Mouse (Mus musculus) left cerebral cortex, postnatal 10 days (tissue): ENCODE results near the gene Fermt3. TPM values are rescaled to one million over a fixed set of nuclear protein-coding genes. Genes with fewer than 3 reads are reported as not detected.
A peak's percentile ranks its signal among the peaks of the same experiment; 100 is the strongest.

Experiments used
- DNase-seq, 2 experiments: peaks; one replicate each; pipeline ENCODE4 v3.0.0; 2021 to 2022; ENCODE audit warnings: low spot score in 2 of 2, mixed read lengths in 1 of 2; ENCODE audit errors: extremely low spot score in 1 of 2
- intact Hi-C: fragments of 180-260 bp; cut with DNase I; formaldehyde crosslinking; loops from one replicate; pipeline ENCODE4 v1.15.1; 2025
- total RNA-seq, 2 experiments: library from RNA; stranded (reverse); gene quantifications; 2 replicates each; pipeline ENCODE4 v1.2.3; 2021

Fermt3 gene
- total RNA-seq, 2 experiments from 2014 or later: 3.7 to 5.5 TPM

DNA sequence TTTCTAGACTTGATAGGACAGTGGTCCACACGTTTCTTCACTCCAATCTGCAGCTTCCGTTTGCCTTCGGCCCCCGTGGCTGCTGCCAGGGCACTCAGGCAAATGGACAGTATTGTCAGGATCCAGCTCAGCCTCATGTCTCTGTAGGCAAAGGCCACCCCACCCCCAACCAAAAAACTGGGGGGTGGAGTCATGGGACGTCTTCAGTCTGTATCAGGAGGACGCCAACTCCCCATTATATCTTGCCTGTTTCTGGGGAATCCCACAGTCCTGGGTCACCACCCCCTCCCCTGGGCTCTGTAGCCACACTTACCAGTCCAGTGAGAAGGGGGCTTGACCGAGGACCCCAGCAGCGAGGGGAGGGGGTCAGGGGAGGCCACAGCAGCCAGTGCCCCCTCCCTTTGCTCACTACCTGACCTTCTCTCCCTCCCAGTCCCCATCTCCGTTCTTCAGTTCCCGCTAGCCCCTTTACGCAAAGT is 40.2 kb downstream of the Fermt3 start:
- DNase-seq: peak; percentile 44 to 66
- intact Hi-C loops: loop anchor here (5.0 kb wide), 1 partner anchor 37 kb away; the partner anchor contains the start of genes Bad and Gpr137

DNA sequence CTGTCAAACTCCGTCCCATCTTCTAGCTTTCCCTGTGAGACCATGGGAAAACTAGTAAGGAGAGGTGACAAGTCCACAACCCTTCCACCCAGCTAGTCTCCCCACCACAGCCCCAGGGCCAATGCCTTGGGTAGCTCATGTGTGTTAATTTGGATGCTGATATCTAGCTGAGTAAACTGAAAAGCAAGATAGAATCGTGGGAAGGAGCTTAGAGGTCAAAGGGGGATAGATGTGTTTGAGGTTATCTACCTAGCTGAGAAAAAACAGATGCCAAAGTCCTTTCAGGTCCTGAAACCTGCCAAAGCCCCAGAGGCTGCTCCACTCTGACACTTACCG is 40.7 kb downstream of the Fermt3 start:
- intact Hi-C loops: loop anchor here (5.0 kb wide), 1 partner anchor 36 kb away; the partner anchor contains the start of genes Bad and Gpr137
- DNase-seq: no peak

DNA sequence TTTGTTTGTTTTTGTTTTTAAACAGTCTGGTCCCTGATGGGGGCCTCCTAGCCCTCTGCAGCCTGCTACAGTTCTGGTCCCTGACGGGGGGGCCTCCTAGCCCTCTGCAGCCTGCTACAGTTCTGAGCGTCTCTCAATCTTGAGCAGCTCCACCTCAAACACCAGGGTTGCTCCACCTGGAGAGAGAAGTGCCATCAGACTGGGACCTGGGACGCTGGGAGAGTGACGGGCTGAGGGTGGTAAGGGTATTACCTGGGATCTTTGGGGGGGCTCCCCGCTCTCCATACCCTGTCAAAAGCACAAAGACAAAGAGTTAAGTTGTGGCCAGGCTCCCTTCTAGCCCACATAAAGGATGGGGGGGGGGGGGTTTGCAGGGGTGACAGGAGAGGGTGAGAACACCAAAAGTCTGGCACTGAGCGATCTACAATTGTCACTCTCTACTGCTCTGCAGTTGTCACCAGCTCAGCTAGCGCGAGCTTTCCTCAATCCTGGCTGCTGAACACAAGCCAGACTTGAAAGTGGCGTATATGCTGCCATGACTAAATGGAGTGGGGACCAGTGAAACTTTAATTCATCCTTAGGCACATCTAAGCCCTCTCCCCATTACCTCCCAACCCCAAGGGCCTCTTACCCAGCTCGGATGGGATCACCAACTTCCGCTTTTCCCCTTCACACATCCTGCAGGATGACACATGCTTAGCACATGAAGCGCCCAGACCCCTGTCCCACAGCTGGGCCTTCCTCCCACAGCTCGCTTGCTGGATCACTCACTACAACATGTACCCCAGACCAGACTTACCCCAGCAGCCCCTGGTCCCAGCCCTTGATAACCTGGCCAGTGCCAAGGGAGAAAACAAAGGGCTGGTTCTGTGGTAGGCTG is 41.3 kb downstream of the Fermt3 start:
- DNase-seq: no peak
- intact Hi-C loops: loop anchor here (5.0 kb wide), 1 partner anchor 36 kb away; the partner anchor contains the start of genes Bad and Gpr137

DNA sequence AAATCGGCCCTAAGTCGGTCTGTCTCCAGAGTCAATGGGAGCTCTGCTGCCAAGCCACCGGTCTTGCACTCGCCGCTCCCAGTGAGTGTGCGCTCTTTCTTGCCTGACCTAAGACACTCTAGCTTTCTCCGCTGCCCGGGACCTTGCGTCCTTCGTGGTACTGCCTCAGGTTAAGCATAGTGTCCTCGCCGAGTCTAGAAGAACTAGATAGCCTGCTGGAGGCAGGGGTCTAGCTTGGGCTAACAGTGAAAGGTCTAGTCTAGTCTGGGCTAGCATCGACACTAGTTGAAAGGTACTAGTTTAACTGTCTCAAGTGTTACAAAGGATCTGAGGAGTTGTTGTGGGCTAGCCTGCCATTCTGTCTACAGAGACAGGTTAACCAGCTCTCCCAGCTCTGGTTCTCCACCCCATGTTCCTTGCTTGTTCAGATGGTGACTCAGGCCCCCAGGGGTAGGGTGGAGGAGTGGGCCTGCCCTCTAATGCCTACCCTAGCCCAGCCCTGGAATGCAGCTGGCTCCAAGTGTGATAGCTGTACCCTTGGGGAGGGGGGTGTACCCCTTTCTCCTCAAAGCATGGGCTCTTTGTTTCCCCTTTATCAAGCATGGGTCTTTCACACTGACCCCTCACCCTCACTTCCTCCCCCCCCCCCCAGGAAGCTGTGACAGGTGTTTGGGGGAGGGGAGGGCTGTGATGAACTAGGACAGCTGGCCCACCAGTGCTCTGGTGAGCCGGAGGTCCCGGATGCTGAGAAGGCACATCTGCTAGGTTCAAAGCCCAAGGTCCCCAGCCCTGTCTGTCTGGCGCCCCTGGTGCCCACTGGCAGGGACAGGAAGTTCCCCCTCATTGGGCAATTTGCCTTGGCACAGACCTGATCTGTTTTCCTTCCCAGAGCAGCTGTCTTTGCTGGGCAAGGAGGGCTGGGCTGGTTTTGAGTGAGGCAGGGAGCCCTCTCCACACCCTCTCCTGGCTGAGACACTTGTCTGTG is 43.4 kb downstream of the Fermt3 start, which contains the start of gene Plcb3:
Gene Plcb3 (minus strand): TSS at position 934 of the 985 bp plus-strand sequence.
- peak; percentile 81 to 87 for DNase-seq
- intact Hi-C loops: loop anchor here (5.0 kb wide), 1 partner anchor 34 kb away; the partner anchor contains the start of genes Bad and Gpr137

DNA sequence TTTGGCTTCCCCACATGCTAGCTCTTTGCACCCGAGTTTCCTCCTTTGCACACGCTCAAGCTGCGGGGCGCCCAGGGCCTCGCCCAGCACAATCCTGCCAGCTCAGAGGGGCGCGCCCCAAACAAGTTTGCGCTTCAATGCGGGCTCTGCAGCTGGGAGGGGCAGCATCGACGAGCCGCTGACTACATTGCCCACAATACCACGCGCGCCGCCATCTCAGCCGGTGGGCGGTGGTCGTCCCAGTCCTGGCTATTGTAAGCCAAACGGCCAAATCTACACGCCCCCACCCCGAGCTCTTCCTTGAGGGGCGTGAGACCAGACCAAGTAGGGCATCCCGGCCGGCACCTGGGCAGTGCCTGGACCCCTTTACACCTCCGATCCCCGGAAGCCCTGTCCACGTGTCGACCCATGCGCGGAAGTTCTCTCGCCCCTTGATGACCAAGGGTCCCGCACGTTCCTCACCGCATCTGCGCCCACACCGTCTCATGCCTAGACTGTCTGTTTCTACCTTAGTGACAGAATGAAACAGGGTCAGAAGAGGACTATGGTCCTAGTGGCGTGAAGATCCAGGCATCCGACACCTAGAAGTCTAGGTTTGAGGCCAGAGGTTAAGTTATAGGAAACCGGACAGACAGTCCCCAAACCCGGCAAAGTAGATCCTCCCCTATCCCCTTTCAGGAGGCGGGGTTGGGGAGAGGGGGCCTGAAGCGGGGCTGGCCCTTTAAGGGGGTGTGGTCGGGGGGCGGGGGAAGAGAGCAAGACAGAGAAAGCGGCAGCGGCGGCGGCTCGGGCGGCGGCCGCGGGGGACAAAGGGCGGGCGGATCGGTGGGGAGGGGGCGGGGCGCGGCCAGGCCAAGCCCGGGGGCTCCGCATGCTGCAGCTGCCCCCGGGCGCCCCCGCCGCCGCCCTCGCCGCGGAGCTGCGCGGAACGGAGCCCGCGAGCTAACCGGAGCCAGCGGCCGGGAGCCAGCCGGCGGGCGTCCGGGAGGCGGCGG is 44.8 kb downstream of the Fermt3 start, which contains the start of gene Ppp1r14b:
Gene Ppp1r14b (plus strand): TSS at position 758 of the 995 bp plus-strand sequence.
- intact Hi-C loops: loop anchor here (5.0 kb wide), 1 partner anchor 32 kb away; the partner anchor contains the start of genes Bad and Gpr137

DNA sequence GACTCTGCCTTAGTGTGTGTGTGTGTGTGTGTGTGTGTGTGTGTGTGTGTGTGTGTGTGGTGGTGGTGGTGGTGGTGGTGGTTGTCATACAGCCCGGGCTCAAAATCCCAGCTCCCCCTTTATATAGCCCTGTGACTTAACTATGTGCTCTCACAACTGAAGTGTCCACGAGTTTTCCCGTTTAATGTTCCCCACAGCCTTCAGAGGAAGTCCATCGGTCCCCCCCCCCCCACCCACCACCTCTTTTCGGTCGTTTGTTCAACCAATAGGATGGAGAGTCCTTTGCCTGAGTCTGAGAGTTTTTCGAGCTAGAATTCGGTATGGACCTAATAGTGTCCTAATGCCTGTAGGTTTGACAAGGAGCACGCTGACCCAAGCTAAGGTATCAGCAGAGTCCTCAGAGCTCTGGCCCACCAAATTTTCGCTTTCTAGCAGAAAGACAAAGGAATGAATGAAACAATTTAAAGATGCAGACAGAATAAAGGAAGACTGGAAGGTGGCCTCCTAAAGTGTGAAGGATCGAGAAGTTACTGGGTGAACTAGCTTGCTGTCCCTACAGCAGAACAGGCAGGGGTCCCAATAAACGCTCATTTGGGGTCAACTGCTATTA is 45.6 kb downstream of the Fermt3 start:
- no peak for DNase-seq
- intact Hi-C loops: no loop called here

More for the DNA sequence above, 44.8 kb downstream of the Fermt3 start, which contains the start of gene Ppp1r14b:
- peak; percentile 62 to 93 for DNase-seq

DNA sequence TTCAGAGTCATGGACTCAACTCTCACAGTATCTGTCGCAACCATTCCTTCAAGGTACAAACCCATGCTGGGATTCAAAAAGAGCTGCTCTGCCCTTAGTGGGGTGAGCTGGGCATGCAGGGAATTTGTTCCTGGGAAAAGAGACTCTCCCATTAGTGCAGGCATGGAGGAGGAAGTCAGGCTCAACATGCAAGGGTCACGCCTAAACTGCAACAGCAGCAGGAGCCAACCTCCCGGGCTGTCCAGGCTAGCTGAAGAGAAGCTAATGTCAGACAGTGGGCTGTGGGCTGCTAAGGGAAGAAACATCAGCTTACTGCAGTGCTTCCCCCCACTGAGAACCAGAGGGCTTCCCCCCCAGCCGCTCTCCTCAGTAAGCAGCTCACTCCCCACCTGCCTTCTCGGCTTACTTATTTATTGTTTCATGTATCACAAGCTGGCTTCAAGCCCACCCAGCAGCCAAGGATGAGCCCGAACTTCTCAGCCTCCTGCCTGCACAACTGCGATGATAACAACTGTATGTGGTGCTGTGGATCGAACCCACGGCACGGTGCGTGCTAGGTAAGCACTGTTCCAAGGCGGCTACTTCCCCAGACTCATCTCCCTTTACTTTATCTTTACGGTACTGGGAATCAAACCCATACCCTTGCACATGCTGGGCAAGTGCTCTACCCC is 46.9 kb downstream of the Fermt3 start:
- intact Hi-C loops: no loop called here
- DNase-seq: no peak

DNA sequence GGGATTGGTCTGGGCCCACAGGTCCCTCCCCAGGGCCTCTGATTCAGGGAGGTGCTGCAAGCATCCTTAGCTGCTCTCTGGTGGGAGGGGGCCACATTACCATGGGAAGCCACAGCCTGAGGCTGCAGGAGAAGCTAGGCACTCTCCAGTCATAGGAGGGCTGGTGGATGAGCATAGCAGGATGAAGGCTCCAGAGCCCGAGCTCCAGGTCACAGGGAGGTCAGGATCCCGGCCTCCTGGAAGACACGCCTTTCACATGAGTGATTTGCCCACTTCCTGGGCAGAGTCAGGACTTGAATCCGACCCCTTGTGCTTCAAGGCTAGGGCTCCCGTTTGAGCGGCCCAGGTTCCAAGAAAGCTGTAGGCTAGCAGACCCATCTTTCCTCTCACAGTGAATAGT is 47.6 kb downstream of the Fermt3 start:
- DNase-seq: no peak
- intact Hi-C loops: no loop called here

DNA sequence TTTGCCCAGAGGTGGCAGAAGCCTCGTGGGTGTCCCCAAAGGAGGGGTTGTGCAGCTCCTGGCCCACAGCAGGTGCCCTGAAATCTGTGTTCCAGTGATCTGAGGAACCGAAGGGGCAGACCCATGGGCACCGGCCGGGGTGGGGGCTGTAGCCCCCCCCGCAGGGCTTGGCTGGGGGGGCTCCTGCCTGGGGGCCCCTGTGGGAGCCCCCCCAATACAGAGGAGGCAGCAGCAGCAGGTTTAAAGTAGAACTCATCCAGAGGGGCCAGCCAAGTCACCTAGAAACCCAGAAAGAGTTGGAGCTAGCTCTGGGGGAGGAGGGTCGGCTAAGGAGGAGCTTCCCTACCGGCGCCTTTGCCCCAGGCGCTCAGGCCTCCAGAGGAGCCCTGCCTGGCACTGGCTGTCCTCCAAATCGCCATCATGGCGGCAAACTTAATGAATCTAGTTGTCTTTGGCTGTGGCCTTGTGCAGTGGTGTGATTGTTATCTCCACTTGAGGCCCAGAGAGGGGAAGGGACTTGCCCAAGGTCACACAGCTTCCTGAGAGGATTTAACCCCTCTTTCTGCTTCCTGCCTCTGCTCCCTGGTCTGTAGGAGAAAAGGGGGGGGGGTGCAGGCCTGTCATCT is 48.7 kb downstream of the Fermt3 start:
- DNase-seq: no peak
- intact Hi-C loops: no loop called here

DNA sequence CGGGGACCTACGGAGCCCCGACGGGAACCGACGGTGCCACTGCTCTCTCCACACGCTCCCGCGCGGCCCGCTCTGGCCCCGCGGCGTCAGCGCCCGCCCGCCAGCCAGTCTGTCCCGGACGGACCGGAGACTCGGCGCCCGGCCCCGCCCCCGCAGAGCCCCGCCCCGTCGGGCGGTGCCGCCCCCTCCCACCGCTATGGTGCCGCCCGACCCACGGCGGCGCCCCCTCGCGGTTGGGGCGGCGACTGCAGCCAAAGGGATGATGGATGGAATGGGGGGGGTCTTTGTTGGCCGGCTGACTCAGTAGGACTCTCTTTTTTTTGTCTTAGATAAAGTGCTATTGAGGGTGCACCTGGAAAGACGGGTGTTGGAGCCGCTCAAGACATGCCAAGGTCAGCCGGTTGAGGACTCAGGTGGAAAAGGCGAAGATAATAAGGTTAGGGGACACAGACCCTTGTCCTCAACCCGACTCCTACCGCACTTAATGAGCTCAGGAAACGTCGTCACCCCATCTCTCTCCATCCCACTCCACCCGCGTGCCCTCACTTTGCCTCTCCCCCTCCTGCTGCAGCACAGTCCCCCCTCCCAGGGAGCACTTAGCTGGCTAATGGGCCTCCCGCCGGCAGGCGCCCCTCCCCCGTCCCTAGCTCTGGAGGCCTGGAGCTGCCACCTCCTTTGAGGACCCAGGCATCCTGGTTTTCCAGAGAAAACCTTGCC is 49.4 kb downstream of the Fermt3 start:
- DNase-seq: peak in 1 of 2 experiments; percentile 82
- intact Hi-C loops: no loop called here

DNA sequence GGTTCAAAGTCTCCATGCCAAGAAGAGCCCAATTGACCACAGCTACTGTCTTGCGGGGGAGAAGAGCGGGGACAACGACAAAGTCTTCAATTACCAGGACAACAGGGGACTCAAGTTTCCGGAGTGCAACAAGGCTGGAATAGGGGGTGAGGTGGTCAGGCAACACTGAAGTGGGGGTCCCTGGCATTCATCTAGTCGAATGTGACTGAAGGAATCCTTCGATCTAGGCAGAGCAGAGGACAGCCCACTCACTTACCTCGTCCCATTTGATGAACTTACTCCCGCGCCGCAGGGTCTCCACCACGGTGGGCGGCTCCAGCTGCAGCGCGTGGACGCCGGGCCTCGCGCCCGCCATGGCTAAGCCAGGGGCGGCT is 50.0 kb downstream of the Fermt3 start:
- intact Hi-C loops: no loop called here
- DNase-seq: no peak

DNA sequence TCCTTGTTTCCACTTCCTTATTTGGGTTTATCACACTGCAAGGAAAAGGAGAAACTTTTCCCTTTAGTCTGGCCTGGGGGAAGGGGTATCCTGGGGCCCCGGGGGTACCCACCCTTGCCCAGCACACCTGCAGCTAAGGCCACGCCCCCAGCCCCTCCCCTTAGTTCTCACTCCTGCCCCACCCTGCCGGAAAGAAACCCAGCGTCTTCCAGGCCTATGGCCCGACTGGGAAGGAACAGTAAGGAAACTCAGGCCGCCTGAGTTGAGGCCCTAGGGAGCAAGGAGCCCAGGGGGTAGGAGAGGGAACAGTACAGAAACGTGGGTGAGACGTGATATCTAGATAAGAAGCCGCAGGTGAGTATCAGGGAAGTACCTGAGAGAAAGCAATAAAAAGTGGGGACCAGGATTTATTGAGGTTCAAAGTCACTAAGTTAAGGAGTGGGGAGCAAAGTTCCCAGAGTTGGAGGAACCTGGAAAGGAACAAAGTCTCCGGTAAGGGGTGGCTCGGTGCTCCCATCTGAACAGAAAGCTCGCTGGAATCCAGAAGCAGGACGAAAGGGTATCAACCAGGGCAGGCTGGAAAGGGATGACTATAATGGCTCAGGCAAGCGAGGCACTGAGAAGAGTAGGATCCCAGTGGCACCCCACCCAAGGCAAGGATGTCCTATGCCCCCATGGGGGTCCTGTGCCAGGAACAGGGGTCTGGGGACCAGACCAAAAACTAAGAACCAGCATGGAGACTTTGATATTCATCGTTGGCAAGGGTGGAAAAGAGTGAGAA is 50.6 kb downstream of the Fermt3 start:
- no peak for DNase-seq
- intact Hi-C loops: no loop called here

DNA sequence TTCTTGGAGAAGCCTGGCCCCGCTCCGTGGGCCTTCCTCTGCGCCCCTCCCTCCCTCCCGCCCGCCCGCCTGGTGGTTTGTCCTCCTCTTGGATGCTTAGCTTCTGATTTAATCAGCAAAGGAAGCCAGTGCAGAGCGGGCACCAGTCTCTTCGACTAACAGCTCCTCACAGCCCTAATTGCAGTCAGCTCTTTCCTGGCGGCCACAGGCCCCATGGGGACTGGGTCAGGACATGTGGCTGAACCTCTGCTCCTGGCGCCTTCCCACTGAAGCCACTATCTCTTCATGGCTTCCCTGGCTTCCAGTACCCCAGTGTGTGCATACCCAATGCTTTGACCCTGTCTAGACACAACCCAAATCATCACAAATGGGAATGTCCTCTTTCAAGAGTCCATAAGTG is 62.8 kb downstream of the Fermt3 start:
- no peak for DNase-seq
- intact Hi-C loops: no loop called here

DNA sequence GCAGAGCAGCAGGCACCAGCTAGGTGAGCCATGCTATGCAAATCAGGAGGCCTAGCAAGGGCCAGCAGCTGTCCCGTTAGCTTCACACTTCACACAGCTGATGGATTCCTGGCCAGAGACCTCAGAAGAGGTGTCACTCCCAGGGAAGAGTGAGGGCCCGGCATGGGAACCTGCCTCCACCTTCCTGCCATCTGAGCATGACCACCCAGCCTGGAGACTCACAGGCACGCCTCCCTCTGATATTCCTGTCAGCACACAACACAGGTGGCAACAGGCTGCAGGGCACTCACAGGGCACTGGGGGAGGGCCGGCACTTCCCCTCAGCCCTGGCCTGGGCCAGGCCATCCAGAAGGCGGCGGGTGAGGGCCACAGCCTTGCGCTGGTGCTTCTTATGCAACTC is 63.8 kb downstream of the Fermt3 start:
- intact Hi-C loops: no loop called here
- no peak for DNase-seq

DNA sequence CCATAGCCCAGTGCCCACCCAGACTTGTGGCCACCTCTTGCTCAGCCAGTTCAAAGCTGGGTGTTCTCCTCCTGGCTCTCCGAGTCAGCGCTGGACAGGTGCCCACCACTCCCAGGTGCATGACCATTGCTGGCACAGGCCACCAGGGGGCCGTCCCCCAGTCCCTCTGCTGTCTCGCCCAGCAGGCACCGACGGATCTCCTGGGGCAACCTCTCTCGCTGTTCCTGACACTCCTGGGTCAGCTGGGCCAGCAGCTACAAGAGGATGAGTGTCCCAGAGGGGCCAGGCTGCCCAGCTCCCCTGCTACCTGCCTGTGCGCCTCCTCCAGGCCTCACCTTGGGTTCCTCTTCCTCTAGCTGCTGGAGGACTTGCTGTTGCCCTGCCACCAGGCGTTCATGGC is 65.2 kb downstream of the Fermt3 start:
- intact Hi-C loops: no loop called here
- peak in 1 of 2 experiments; percentile 68 for DNase-seq
